Mouse (Mus musculus): ENCODE data around the gene Efnb3. TPM values are rescaled to one million over a fixed set of nuclear protein-coding genes. Genes with fewer than 3 reads are reported as not detected.
"Not testable (repeated sequence)": the region's sequence is repeated elsewhere in the genome, so short reads cannot be mapped to it uniquely, and the experiment has no call there.

Gene Efnb3
- polyA plus RNA-seq, 1 experiment, result 0.36 TPM

DNA sequence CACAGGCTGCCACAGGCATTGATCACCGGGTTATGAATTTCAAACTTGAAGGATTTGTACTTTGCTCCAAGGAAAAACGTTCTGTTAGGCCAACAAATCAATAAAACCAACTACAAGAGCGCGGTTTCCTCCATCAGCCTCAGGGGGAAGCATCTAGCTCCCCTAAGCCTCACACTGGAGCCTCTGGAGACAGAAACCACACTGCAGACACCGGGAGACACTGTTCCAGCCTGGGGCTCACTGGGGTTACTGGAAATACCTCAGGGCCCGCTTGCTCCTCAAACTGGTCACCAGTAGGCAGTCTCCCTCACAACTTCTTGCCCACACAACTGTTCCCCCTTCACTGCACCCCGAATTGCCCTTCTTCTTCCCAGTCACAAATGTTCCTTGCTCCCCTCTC lies 14.0 kb downstream of the Efnb3 start:
- Histone ChIP-seq H3K36me3 (ENCODE audit: control insufficient read depth, insufficient read depth) (no peaks in the 10 kb centered on the region), H3K27me3 (ENCODE audit: control insufficient read depth, insufficient read depth, insufficient read length) (no peaks in the 10 kb centered on the region), H3K4me3 (peak overlapping the region; percentile 19), H3K4me2 (ENCODE audit: low read depth) (peak overlapping the region; percentile 74), H3K79me2 (ENCODE audit: control insufficient read depth, insufficient read depth) (no peaks in the 10 kb centered on the region), H3ac (ENCODE audit: control insufficient read depth, insufficient read length) (no peak overlapping the region)
- no peak for TF ChIP-seq MYOD1 (IDR thresholded peaks at IDR 0.05; ENCODE audit: control insufficient read depth in 1 of 3, insufficient read length in 2 of 3, low read depth in 2 of 3)
- no peak for TF ChIP-seq SRF (IDR thresholded peaks at IDR 0.05; ENCODE audit: control insufficient read depth, insufficient read length, low read depth)
- no peak for TF ChIP-seq CEBPB (IDR thresholded peaks at IDR 0.05; ENCODE audit: insufficient read depth, poor library complexity, severe bottlenecking)
- TF ChIP-seq POLR2A (IDR thresholded peaks at IDR 0.05; ENCODE audit: insufficient read length, low read depth), result no peak
- no peak for TF ChIP-seq REST (IDR thresholded peaks at IDR 0.05; ENCODE audit: insufficient read depth, insufficient read length)
- no peak for TF ChIP-seq TCF12 (IDR thresholded peaks at IDR 0.05; ENCODE audit: insufficient read depth, poor library complexity, severe bottlenecking)

DNA sequence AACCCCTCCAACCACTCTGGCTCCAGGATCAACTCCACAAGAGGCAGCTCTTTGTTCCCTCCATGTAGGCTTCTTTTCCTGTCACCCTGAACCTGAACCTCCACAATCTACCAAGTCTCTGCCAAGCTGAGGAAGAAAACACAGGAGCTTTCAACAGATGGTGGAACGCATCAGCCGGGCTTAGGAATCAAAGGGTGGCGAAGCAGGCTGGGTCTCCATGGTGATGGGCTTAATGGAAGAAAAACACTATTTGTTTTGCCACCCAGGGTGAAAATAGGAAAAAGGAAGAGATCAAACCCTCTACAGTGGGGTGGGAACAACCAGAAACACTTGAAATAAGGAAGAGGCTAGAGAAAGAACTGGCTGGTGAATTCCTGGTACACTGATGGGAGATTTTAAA lies 16.4 kb downstream of the Efnb3 start:
- Histone ChIP-seq H3K79me2 (ENCODE audit: control insufficient read depth, insufficient read depth) (no peaks in the 10 kb centered on the region), H3K4me2 (ENCODE audit: low read depth) (no peak overlapping the region), H3K4me3 (no peak overlapping the region), H3ac (ENCODE audit: control insufficient read depth, insufficient read length) (no peak overlapping the region), H3K36me3 (ENCODE audit: control insufficient read depth, insufficient read depth) (no peaks in the 10 kb centered on the region), H3K27me3 (ENCODE audit: control insufficient read depth, insufficient read depth, insufficient read length) (peaks cover 7% of the 10 kb centered on the region)
- no peak for TF ChIP-seq REST (IDR thresholded peaks at IDR 0.05; ENCODE audit: insufficient read depth, insufficient read length)
- no peak for TF ChIP-seq MYOG (IDR thresholded peaks at IDR 0.05; ENCODE audit: control insufficient read depth in 1 of 3, insufficient read depth in 1 of 3, insufficient read length in 2 of 3, low read depth in 2 of 3)
- no peak for TF ChIP-seq POLR2AphosphoS2 (IDR thresholded peaks at IDR 0.05; ENCODE audit: insufficient read length, low read depth)
- no peak for TF ChIP-seq TCF12 (IDR thresholded peaks at IDR 0.05; ENCODE audit: insufficient read depth, poor library complexity, severe bottlenecking)
- no peak for TF ChIP-seq TCF3 (IDR thresholded peaks at IDR 0.05; ENCODE audit: insufficient read length, low read depth)
- no peak for TF ChIP-seq POLR2A (IDR thresholded peaks at IDR 0.05; ENCODE audit: insufficient read length, low read depth)
- TF ChIP-seq SRF (IDR thresholded peaks at IDR 0.05; ENCODE audit: control insufficient read depth, insufficient read length, low read depth), result no peak
- no peak for TF ChIP-seq USF1 (IDR thresholded peaks at IDR 0.05; ENCODE audit: low read depth)
- TF ChIP-seq MYOD1 (IDR thresholded peaks at IDR 0.05; ENCODE audit: control insufficient read depth in 1 of 3, insufficient read length in 2 of 3, low read depth in 2 of 3), result no peak
- no peak for TF ChIP-seq CEBPB (IDR thresholded peaks at IDR 0.05; ENCODE audit: insufficient read depth, poor library complexity, severe bottlenecking)
- TF ChIP-seq MAX (IDR thresholded peaks at IDR 0.05; ENCODE audit: low read depth), result no peak

DNA sequence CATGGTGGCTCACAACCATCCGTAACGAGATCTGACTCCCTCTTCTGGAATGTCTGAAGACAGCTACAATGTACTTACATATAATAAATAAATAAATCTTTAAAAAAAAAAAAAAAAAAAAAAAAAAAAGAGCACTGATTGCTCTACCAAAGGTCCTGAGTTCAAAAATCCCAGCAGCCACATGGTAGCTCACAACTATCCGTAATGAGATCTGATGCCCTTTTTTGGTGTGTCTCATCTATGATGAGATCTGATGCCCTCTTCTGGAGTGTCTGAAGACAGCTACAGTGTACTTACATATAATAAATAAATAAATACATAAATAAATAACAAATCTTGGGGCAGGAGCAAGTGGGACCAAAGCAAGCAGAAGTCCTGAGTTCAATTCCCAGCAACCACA lies 18.3 kb downstream of the Efnb3 start:
- H3ac ChIP-seq (ENCODE audit: control insufficient read depth, insufficient read length); H3K4me3 ChIP-seq; H3K4me2 ChIP-seq (ENCODE audit: low read depth); H3K27me3 ChIP-seq (ENCODE audit: control insufficient read depth, insufficient read depth, insufficient read length); H3K79me2 ChIP-seq (ENCODE audit: control insufficient read depth, insufficient read depth); H3K36me3 ChIP-seq (ENCODE audit: control insufficient read depth, insufficient read depth): not testable (repeated sequence)

- Histone ChIP-seq H3K27me3 (ENCODE audit: control insufficient read depth, insufficient read depth, insufficient read length) (peaks cover 7% of the 10 kb centered on the region), H3K79me2 (ENCODE audit: control insufficient read depth, insufficient read depth) (no peaks in the 10 kb centered on the region)
These were observed 19.3 kb downstream of the Efnb3 start for GRCm38 (mm10) chr11:69540700-69541099.

DNA sequence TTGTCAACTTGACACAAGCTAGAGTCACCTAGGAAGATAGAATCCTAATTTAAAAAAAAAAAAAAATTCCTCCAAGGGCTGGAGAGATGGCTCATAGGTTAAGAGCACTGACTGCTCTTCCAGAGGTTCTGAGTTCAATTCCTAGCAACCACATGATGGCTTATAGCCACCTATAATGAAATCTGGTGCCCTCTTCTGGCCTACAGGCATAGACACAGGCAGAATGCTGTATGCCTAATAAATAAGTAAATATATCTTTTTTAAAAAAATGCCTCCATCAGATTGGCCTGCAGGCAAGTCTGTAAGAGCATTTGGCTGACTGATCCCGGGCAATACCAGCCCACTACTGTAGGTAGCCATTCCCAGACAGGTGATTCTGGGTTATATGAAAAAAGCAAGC lies 25.0 kb downstream of the Efnb3 start:
- peaks cover 7% of the 10 kb centered on the region for H3K27me3 ChIP-seq (ENCODE audit: control insufficient read depth, insufficient read depth, insufficient read length)
- H3K79me2 ChIP-seq (ENCODE audit: control insufficient read depth, insufficient read depth), result no peaks in the 10 kb centered on the region
- H3K4me2 ChIP-seq (ENCODE audit: low read depth), result no peak overlapping the region
- TF ChIP-seq TCF12 (IDR thresholded peaks at IDR 0.05; ENCODE audit: insufficient read depth, poor library complexity, severe bottlenecking) (no peak), USF1 (IDR thresholded peaks at IDR 0.05; ENCODE audit: low read depth) (no peak), MAX (IDR thresholded peaks at IDR 0.05; ENCODE audit: low read depth) (no peak)
- no peaks in the 10 kb centered on the region for H3K36me3 ChIP-seq (ENCODE audit: control insufficient read depth, insufficient read depth)
- H3K4me3 ChIP-seq, result no peak overlapping the region
- H3ac ChIP-seq (ENCODE audit: control insufficient read depth, insufficient read length), result no peak overlapping the region

More at GRCm38 (mm10) chr11:69540700-69541099, 19.3 kb downstream of the Efnb3 start:
- no peaks in the 10 kb centered on the region for H3K36me3 ChIP-seq (ENCODE audit: control insufficient read depth, insufficient read depth)
- H3ac ChIP-seq (ENCODE audit: control insufficient read depth, insufficient read length), result no peak overlapping the region
- no peak overlapping the region for H3K4me2 ChIP-seq (ENCODE audit: low read depth)
- TF ChIP-seq POLR2AphosphoS2 (IDR thresholded peaks at IDR 0.05; ENCODE audit: insufficient read length, low read depth), result no peak
- no peak for TF ChIP-seq TCF3 (IDR thresholded peaks at IDR 0.05; ENCODE audit: insufficient read length, low read depth)
- no peak overlapping the region for H3K4me3 ChIP-seq

DNA sequence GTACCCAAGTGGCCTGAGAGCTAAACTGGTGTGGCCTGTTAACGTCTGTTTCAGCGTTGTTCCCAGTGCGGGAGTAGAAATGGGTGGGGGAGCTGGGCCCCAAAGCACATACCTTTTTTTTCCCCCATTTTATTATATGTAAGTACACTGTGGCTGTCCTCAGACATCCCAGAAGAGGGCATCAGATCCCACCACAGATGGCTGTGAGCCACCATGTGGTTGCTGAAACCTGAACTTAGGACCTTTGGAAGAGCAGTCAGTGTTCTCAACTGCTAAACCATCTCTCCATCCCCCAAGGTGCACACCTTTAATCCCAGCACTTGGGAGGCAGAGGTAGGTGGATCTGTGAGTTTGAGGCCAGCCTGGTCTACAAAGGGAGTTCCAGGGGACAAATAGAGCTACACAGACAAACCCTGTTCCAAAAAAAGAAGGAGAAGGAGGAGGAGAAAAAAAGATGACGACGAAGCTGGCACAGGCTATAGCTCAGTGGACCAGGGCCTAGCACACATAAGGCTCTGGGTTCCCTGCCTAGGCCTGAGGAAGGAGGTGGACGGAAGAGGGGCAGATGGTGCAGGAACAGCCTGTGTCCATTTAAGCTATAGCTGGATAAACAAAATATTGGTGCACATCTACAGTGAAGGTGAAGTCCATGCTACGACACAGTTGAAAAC lies 27.4 kb downstream of the Efnb3 start:
- no peaks in the 10 kb centered on the region for H3K27me3 ChIP-seq (ENCODE audit: control insufficient read depth, insufficient read depth, insufficient read length)
- no peaks in the 10 kb centered on the region for H3K36me3 ChIP-seq (ENCODE audit: control insufficient read depth, insufficient read depth)
- H3ac ChIP-seq (ENCODE audit: control insufficient read depth, insufficient read length), result no peak overlapping the region
- TF ChIP-seq USF1 (IDR thresholded peaks at IDR 0.05; ENCODE audit: low read depth) (no peak), POLR2AphosphoS2 (IDR thresholded peaks at IDR 0.05; ENCODE audit: insufficient read length, low read depth) (no peak), CEBPB (IDR thresholded peaks at IDR 0.05; ENCODE audit: insufficient read depth, poor library complexity, severe bottlenecking) (no peak), TCF12 (IDR thresholded peaks at IDR 0.05; ENCODE audit: insufficient read depth, poor library complexity, severe bottlenecking) (no peak), TCF3 (IDR thresholded peaks at IDR 0.05; ENCODE audit: insufficient read length, low read depth) (no peak), SRF (IDR thresholded peaks at IDR 0.05; ENCODE audit: control insufficient read depth, insufficient read length, low read depth) (no peak), E2F4 (IDR thresholded peaks at IDR 0.05; ENCODE audit: insufficient read depth) (no peak), MYOG (IDR thresholded peaks at IDR 0.05; ENCODE audit: control insufficient read depth in 1 of 3, insufficient read depth in 1 of 3, insufficient read length in 2 of 3, low read depth in 2 of 3) (no peak), REST (IDR thresholded peaks at IDR 0.05; ENCODE audit: insufficient read depth, insufficient read length) (no peak), MYOD1 (IDR thresholded peaks at IDR 0.05; ENCODE audit: control insufficient read depth in 1 of 3, insufficient read length in 2 of 3, low read depth in 2 of 3) (no peak), POLR2A (IDR thresholded peaks at IDR 0.05; ENCODE audit: insufficient read length, low read depth) (no peak), MAX (IDR thresholded peaks at IDR 0.05; ENCODE audit: low read depth) (no peak)
- H3K4me2 ChIP-seq (ENCODE audit: low read depth), result no peak overlapping the region
- H3K79me2 ChIP-seq (ENCODE audit: control insufficient read depth, insufficient read depth), result no peaks in the 10 kb centered on the region
- H3K4me3 ChIP-seq, result no peak overlapping the region

- not testable (repeated sequence) for H3K79me2 ChIP-seq (ENCODE audit: control insufficient read depth, insufficient read depth); H3ac ChIP-seq (ENCODE audit: control insufficient read depth, insufficient read length); H3K36me3 ChIP-seq (ENCODE audit: control insufficient read depth, insufficient read depth); H3K27me3 ChIP-seq (ENCODE audit: control insufficient read depth, insufficient read depth, insufficient read length); H3K4me3 ChIP-seq; H3K4me2 ChIP-seq (ENCODE audit: low read depth)
These were observed 29.2 kb downstream of the Efnb3 start for GRCm38 (mm10) chr11:69530755-69531154.

GRCm38 (mm10) chr11:69530281-69530680 lies 29.7 kb downstream of the Efnb3 start:
- not testable (repeated sequence) for H3K4me3 ChIP-seq; H3K4me2 ChIP-seq (ENCODE audit: low read depth); H3K79me2 ChIP-seq (ENCODE audit: control insufficient read depth, insufficient read depth); H3K27me3 ChIP-seq (ENCODE audit: control insufficient read depth, insufficient read depth, insufficient read length); H3K36me3 ChIP-seq (ENCODE audit: control insufficient read depth, insufficient read depth); H3ac ChIP-seq (ENCODE audit: control insufficient read depth, insufficient read length)

Measured in myocyte (in vitro differentiated cells).